Mouse (Mus musculus) kidney, postnatal 36 days (tissue): Measurements from ENCODE around the gene Cyp1a2.

Experiments used
- DNase-seq, 2 experiments: peaks; one replicate each; pipeline ENCODE4 v3.0.0; 2021 to 2022; ENCODE audit warnings: mixed read lengths in 2 of 2

The Cyp1a2 gene

GRCm38 (mm10) chr9:57644944-57645893, 38.3 kb downstream of the Cyp1a2 start:
- peak; percentile 92 to 95 for DNase-seq

DNA sequence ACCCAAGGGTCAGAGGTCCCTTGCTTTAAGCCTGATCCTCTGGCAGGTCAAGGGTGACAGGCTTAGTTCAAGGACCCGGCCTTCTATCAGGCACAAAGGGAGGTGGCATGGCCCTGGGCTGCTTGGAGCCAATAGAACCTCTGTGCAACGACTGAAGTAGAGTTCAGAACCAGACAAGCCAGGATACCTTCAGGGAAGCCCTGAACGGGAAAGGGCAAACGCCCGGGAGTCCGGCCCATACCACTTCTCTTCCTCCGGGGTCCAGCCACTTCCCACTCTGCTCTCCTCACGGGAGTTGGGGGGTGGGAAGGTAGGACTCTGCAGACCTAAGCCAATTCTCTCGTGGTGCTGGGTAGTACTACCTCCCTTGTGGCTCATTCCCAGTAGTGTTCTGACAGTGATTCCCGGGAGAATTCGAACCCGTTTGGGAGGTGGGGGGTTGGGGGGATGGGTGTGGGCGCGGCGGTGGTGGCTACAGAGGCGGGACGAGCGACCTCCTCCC, 39.0 kb downstream of the Cyp1a2 start:
- peak in 1 of 2 experiments; percentile 38 for DNase-seq

GRCm38 (mm10) chr9:57643856-57644180, 39.7 kb downstream of the Cyp1a2 start:
- peak in 1 of 2 experiments; percentile 35 for DNase-seq

DNA sequence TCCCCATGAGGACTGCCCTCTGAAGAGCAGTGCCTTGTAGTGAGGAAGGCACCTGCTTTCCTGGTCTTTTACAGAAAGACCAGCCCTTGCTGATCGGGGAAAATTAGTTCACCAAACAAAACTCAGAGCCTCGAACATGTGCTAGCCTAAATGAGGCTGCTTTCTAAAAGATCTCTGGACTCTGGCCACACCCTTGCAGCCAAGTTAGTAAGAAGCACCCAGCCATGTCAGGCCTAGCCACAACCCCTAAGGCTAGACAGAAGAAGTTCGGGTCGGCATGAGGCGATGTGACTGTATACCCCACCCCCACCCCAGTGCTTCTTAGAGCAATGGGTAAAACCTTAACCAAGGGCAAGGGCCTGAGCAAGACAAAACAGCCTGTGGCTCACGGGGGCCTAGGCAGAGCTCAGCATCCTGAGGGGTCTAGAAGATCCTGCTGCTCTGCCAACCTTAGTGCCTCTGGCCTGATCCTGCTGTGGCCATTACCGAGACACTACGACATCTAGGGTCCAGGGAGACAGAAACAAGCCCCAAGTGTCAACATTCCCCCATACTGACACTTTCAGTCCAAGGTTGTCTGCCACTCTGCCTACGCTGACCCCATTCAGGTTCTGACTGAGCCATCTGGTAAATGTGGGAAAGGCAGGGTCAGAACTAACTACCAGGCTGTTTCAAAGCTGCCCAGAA, 40.2 kb downstream of the Cyp1a2 start:
- DNase-seq = peak; percentile 46 to 51

DNA sequence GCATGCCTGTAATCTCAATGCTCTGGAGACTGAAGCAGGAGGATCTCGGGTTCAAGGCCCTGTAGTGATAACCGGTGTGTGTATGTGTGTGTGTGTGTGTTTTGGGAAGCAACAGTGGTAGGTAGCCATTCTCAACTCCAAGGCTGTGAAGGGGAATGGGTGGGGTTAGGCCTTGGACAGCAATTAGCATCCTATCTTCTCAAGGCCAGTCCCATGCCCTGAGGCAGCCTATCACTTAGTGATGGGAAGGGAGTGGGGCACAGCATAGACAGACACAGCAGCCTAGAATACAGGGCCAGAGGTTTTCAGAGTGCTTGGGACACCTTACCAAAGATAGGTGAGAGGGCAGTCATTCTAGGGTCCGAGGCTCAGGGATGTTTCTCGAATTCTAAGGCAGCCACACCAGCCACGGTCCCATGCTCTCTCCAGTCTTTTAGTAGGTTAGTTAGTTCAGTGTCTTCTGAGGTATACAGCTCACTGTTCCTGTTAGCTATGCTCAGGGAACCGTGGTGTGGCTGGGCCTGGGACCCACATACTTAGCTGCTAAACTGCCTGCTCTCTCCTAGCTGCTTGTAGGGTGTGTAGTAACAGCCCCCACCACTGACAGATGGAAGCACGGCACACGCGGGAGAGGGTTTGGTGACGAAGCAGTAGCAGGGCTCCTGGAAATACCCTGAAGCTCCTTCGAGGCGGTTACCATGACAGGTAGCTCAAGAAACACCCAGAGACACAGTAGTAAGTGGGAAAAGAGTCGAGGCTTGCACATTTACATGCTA, 41.5 kb downstream of the Cyp1a2 start:
- no peak for DNase-seq

DNA sequence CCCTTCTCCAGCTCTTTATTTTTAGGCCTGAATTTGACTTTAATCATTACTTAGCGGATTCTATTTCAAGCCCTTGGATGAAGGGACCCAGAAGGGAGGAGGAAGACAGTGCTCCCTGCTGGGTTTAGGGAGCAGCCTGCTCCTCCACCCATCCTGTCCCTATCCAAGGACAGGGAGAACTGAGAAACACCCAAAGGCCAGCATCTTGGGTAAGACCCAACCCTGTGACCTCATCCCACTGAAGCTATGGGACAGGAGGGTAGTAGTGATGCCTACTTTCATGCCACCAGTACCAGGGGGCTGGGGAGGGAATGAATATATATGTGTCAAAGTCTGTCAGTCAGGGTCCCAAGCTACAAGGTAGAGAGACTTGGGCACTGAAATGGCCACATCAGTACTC, 42.5 kb downstream of the Cyp1a2 start:
- DNase-seq = no peak

GRCm38 (mm10) chr9:57640384-57640783, 43.1 kb downstream of the Cyp1a2 start:
- peak; percentile 54 to 68 for DNase-seq

DNA sequence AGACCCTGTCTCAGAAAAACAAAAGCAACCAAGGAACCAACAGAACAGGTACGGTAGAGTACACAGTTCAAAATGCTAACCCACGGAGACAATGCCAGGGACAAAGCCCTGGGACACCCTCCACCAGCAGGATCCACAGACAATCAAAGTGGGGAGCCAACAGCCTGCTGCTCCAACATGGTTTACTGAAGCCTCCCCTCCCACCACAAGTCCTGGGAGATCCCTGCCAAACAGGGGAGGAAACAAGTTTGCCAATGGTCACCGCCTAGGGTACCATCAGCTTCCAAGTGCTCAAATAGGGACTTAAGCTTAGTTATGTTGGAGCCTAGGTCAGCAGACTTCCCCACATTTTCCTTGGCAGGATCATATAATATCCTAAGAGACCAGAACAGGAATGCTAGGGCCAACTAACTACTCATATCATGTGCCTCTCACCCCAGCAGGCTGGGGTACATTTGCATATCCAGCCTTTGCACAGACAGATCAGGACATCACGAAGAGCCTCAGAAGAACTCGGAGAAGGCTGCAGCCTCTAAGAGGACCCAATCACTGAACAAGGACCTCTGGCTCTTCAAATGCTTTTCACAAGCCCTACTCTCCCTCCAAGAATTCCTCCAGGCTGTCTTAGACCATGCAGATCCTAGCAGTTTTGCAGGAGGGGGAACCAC, 43.7 kb downstream of the Cyp1a2 start:
- DNase-seq = no peak

GRCm38 (mm10) chr9:57638651-57639459, 44.6 kb downstream of the Cyp1a2 start:
- DNase-seq = peak; percentile 90 to 91

DNA sequence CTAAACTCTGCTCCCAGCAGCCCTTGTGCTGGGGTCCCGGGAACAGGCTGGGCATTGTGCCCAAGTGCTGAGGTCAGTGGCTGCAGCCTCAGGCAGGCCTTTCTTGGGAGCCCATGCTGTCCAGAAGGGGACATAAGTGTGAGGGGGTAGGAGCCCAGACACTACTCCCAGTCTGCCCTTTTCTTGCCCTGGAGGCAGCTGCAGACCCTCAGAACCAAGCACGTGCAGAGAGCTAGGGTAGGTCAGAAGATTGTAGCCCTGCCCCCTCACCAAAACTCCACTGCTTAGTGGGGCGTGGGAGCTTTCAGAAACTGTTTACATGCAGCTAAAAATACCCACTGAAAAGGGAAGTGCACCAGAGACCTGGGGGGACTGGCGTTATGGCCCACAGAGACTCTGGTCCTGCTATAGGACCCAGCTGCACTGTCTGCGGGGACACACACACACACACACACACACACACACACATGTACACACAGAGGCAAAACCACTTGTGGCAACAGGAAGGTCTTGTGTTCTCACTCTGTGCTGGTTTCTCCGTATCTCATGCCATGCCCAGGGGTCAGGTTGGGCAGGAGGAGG, 45.7 kb downstream of the Cyp1a2 start:
- DNase-seq = peak; percentile 84 to 86

GRCm38 (mm10) chr9:57637272-57637671, 46.2 kb downstream of the Cyp1a2 start:
- DNase-seq = no peak

GRCm38 (mm10) chr9:57633481-57634024, 50.0 kb downstream of the Cyp1a2 start:
- no peak for DNase-seq

DNA sequence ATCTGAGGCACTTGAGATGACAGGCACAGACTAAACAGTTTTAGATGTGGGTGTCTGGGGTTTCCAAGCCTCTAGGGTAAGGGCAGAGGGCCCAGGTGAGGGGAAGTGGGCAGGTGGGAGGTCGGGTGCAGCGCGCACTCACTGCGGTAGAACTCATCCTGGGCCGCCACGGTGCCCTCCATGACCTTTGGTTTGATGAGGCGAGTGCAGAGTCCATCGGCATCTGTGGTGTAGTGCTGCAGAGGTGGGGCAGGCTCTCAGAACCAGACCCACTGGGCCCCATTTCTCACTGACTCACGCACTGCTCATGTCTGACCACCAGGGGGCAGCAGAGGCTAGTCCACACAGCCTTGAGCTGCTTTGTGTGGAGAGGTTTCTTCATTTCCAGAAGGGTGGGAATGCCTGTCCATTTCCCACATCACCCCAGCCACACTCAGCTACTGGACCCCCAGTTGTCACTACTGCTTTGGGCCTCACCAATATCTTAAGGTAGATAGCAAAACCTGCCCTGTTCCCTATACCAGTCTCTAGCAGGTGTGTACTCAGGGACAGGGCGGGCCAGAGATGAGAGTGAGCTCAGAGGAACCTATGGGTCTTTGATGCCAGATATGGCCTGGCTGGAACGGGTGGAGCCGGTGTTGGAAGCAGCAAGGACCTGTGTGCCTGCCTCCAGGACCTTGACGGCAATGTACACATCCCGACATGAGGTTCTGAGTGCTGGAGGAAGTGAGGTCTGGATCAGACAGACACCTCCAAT, 54.2 kb downstream of the Cyp1a2 start:
- DNase-seq = peak; percentile 65 to 87

DNA sequence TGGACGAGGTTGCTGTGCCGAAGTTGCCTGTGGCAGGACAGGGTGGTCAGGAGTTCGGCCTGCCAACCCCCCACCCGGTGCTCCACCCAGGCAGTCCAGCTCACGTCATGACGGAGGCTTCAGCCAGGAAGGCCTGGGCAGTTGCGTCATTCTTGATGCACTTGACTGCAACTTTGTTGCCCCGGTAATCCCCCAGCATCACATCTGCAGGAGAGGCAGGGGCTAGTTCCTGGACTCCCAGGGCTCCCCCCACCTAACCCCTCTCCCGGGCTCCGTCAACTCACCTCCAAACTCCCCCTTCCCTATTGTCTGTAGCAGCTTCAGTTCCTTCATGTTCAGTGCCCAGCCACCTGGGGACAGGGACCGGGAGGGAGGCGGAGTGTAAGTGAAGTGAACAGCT, 54.8 kb downstream of the Cyp1a2 start:
- DNase-seq = no peak

GRCm38 (mm10) chr9:57627892-57628291, 55.6 kb downstream of the Cyp1a2 start:
- DNase-seq = no peak

- no peak for DNase-seq
Observed at GRCm38 (mm10) chr9:57627191-57627590, 56.3 kb downstream of the Cyp1a2 start.
